ENCODE assay signal across 8 mouse cellular contexts in the genomic region with DNA sequence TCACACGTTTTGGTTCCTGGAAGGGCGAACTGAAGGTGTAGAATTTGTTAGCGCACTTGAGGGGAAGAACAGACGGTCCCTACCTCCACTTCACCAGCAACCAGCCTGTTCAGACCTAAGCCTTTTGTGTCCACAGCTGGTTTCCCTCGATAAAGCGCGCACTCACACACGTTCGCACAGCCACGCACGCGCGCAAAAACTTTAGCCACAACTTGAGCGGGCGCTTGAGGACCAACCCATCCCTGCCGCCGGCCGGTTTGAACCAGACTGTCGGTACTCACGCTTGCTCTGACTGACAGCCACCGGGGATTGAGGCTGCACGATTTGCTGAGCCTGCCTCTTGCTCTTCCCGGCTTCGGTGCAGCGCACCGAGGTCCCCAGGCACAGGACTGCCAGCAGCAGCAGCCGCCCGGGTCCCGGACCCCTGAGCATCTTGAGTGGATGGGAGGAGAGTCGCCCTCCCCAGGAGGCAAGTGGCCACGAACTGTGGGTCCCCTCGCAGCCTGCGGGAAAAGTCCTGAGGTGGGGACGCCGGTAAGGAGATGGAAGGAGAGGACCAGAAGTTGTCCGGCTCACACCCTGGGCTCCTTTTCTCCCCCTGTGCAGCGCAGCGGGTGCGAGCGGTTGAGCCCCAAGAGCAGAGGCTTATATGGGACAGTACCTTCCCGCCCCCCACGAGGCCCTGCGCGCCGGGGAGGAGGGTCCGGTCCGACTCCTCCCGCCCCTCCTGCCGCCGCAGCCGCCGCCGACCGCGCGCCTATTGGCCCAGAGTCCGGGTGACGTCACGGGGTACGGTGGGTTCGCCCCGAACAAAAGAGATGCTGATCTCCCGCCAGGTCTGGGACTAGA. TPM values are rescaled to one million over a fixed set of nuclear protein-coding genes. Genes with fewer than 3 reads are reported as not detected.
A peak's percentile ranks its signal among the peaks of the same experiment; 100 is the strongest.
DNase-seq lines count a peak whose midpoint lies in the region; ATAC-seq lines count a peak whose summit lies in the region.

Gene Fn1 (minus strand): TSS at position 650 of the 849 bp plus-strand sequence.

- H3K9me3 ChIP-seq in hindbrain, embryonic 13.5 days = no peaks in the 10 kb centered on the region

- ATAC-seq in hindbrain, embryonic 13.5 days (ENCODE audit: low FRiP score) = peak; percentile 95

- WGBS in hindbrain, embryonic 13.5 days = under 1% methylated on average over 61 of the region's 63 CpGs

- peaks cover 17% of the 10 kb centered on the region; the same call in 1 of the 2 replicates for H3K27me3 ChIP-seq in hindbrain, embryonic 13.5 days

- peak within 1 kb of the TSS; percentile 79 for H3K9ac ChIP-seq in hindbrain, embryonic 13.5 days

- H3K4me1 ChIP-seq in hindbrain, embryonic 13.5 days (replicated peaks) = peaks cover 21% of the 10 kb centered on the region

- DNase-seq in R1 (ENCODE audit: low read depth, low spot score) = peak; percentile 95
- DNase-seq in cerebellum, postnatal 4 days (ENCODE audit: low spot score in 2 of 2) = peak; percentile 51 to 75
- peak; percentile 35 to 38 for DNase-seq in frontal cortex, postnatal 36 days (ENCODE audit: low spot score in 2 of 2)
- DNase-seq in layer of hippocampus, postnatal 36 days = peak; percentile 56 to 64
- peak; percentile 80 for DNase-seq in lung, postnatal 25 days (ENCODE audit: low spot score)
- peak; percentile 91 for DNase-seq in retina, embryonic 14.5 days (ENCODE audit: low spot score)
- DNase-seq in urinary bladder, adult 2 months (ENCODE audit: low spot score) = peak; percentile 70

- H3K27ac ChIP-seq in hindbrain, embryonic 13.5 days = peak within 1 kb of the TSS; percentile 67

- H3K36me3 ChIP-seq in hindbrain, embryonic 13.5 days = no peaks in the 10 kb centered on the region; the same call in 1 of the 2 replicates

- peak within 1 kb of the TSS; percentile 75 for H3K4me3 ChIP-seq in hindbrain, embryonic 13.5 days

- peak within 1 kb of the TSS; percentile 77 for H3K4me2 ChIP-seq in hindbrain, embryonic 13.5 days

RNA-seq across cellular contexts. Expression of gene Fn1, which starts in this region (rescaled TPM):
- 36.1 and 48.9 TPM in 2 replicates for polyA plus RNA-seq in hindbrain, embryonic 13.5 days (2015; fragmentation: Nextera tagmentation; extraction: Ambion mirVana)
- total RNA-seq in layer of hippocampus, postnatal 36 days (2021) = 10 to 100 TPM; 33.0 to 50.3 TPM
- polyA plus RNA-seq in urinary bladder, adult 2 months (2012; rRNA removed) = 689 and 872 TPM in 2 replicates

Comparison
In these comparisons a context has a peak if more than half of its experiments do, and no peak if none do; other contexts are left out.
1. Peak in every context shown above with its lines: DNase-seq, ATAC-seq, H3K4me3 ChIP-seq and H3K27ac ChIP-seq.
2. RNA of gene Fn1 (polyA plus RNA-seq): 689 to 872 TPM in urinary bladder, adult 2 months; 36.1 to 48.9 TPM in hindbrain, embryonic 13.5 days; every median in the first group is over 10 times any median in the second.
3. DNase-seq: peak in every context shown above with its lines; median percentile 95 in R1; 91 in retina, embryonic 14.5 days; 80 in lung, postnatal 25 days; 70 in urinary bladder, adult 2 months; 63 in cerebellum, postnatal 4 days; 60 in layer of hippocampus, postnatal 36 days; 36 in frontal cortex, postnatal 36 days.